Mouse (Mus musculus): Measurements from ENCODE around the gene Hapln2.

Gene Hapln2

GRCm38 (mm10) chr3:88027434-88028186 is at the start of gene Hapln2:
Gene Hapln2, minus strand, starts transcription at chr3:88027583.
- ATAC-seq (ENCODE audit: insufficient number of reproducible peaks, low FRiP score, low TSS enrichment): no peak

GRCm38 (mm10) chr3:88074766-88075165 is 47.4 kb upstream of the Hapln2 start:
- ATAC-seq (ENCODE audit: insufficient number of reproducible peaks, low FRiP score, low TSS enrichment): no peak

GRCm38 (mm10) chr3:88074351-88074750 is 47.0 kb upstream of the Hapln2 start:
- ATAC-seq (ENCODE audit: insufficient number of reproducible peaks, low FRiP score, low TSS enrichment): no peak

- ATAC-seq (ENCODE audit: insufficient number of reproducible peaks, low FRiP score, low TSS enrichment): no peak
Measured at GRCm38 (mm10) chr3:88073631-88074030, 46.2 kb upstream of the Hapln2 start.

- ATAC-seq (ENCODE audit: insufficient number of reproducible peaks, low FRiP score, low TSS enrichment): peak; percentile 58; the same call in 1 of the 2 replicates
Measured at GRCm38 (mm10) chr3:88071783-88072182, 44.4 kb upstream of the Hapln2 start.

GRCm38 (mm10) chr3:88068386-88068785 is 41.0 kb upstream of the Hapln2 start:
- no peak for ATAC-seq (ENCODE audit: insufficient number of reproducible peaks, low FRiP score, low TSS enrichment)

GRCm38 (mm10) chr3:88057902-88058696 is 30.7 kb upstream of the Hapln2 start, which contains the start of gene Naxe:
Gene Naxe, minus strand, starts transcription at chr3:88058495.
- ATAC-seq (ENCODE audit: insufficient number of reproducible peaks, low FRiP score, low TSS enrichment): peak; percentile 91

- no peak for ATAC-seq (ENCODE audit: insufficient number of reproducible peaks, low FRiP score, low TSS enrichment)
Measured at GRCm38 (mm10) chr3:88057030-88057429, 29.6 kb upstream of the Hapln2 start.

GRCm38 (mm10) chr3:88049532-88049931 is 22.1 kb upstream of the Hapln2 start:
- no peak for ATAC-seq (ENCODE audit: insufficient number of reproducible peaks, low FRiP score, low TSS enrichment)

GRCm38 (mm10) chr3:88042661-88043421 is 15.5 kb upstream of the Hapln2 start, which contains the start of gene Gpatch4:
Gene Gpatch4, plus strand, starts transcription at chr3:88043108.
- peak; percentile 95 for ATAC-seq (ENCODE audit: insufficient number of reproducible peaks, low FRiP score, low TSS enrichment)

- ATAC-seq (ENCODE audit: insufficient number of reproducible peaks, low FRiP score, low TSS enrichment): no peak
Measured at GRCm38 (mm10) chr3:88035561-88036293, 8.3 kb upstream of the Hapln2 start.

- no peak for ATAC-seq (ENCODE audit: insufficient number of reproducible peaks, low FRiP score, low TSS enrichment)
Measured at GRCm38 (mm10) chr3:88033506-88033905, 6.1 kb upstream of the Hapln2 start.

GRCm38 (mm10) chr3:88030608-88031395 is 3.4 kb upstream of the Hapln2 start:
- ATAC-seq (ENCODE audit: insufficient number of reproducible peaks, low FRiP score, low TSS enrichment): no peak

- no peak for ATAC-seq (ENCODE audit: insufficient number of reproducible peaks, low FRiP score, low TSS enrichment)
Measured at GRCm38 (mm10) chr3:88026823-88027222, 560 bp downstream of the Hapln2 start.

GRCm38 (mm10) chr3:88023192-88024074 is 4.0 kb downstream of the Hapln2 start:
- no peak; the same call in 1 of the 2 replicates for ATAC-seq (ENCODE audit: insufficient number of reproducible peaks, low FRiP score, low TSS enrichment)

- ATAC-seq (ENCODE audit: insufficient number of reproducible peaks, low FRiP score, low TSS enrichment): peak; percentile 89
Measured at GRCm38 (mm10) chr3:88022322-88023191, 4.8 kb downstream of the Hapln2 start.

GRCm38 (mm10) chr3:88010634-88011265 is 16.6 kb downstream of the Hapln2 start:
- no peak for ATAC-seq (ENCODE audit: insufficient number of reproducible peaks, low FRiP score, low TSS enrichment)
